Comparison of ENCODE assay signal across 17 mouse cellular contexts in the genomic region with DNA sequence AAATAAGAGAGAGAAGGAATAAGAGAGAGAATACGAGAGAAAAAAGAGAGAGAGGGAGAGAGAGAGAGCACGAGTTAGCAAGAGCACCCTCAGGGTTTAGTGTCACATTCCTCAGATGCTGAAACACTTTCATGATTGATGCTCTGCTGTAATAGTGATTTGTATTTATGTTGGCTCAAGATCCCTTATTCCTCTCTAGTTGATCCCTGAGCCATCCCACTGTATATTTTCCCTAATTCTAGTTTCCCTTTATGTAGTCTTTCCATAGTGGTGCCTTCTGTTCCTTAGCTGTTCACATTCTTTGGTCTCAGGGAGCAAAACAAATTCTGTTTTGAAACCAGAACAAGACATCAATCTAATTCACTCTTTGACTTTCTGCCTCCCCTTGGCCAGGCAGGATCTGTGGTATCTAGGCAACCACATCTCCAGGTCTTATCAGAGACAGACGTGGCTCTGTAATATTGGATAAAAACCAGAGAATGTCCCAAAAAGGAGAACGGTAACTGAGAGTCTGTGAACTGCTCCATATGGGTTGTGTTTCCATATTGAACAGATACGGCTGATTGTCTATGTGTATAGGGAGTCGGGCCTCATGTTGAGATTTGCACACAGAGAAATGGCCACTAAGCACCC.
A peak's percentile ranks its signal among the peaks of the same experiment; 100 is the strongest.
DNase-seq lines count a peak whose midpoint lies in the region; ATAC-seq and TF ChIP-seq lines count a peak whose summit lies in the region.
"Had no signal": no experiment of that assay in that cellular context is flagged by ENCODE, and none has a peak within 500 bp of the region (broad histone marks: within the 10 kb centered on the region; RNA-seq: fewer than 3 reads in every experiment).

No protein-coding gene starts in this region.

- no peak overlapping the region for H3K4me3 ChIP-seq in forebrain, embryonic 15.5 days
- H3K4me3 ChIP-seq in forebrain, embryonic 12.5 days (replicated peaks) = no peak overlapping the region
- no peak overlapping the region for H3K4me3 ChIP-seq in kidney, postnatal 0 days (replicated peaks; ENCODE audit: low read depth, low read length)
- H3K4me3 ChIP-seq in forebrain, embryonic 16.5 days (replicated peaks; ENCODE audit: low read length) = no peak overlapping the region
- H3K4me3 ChIP-seq: heart, embryonic 12.5 days; limb, embryonic 15.5 days; megakaryocyte, embryonic 14.5 days had no signal

- H3K36me3 ChIP-seq in forebrain, embryonic 15.5 days = no peaks in the 10 kb centered on the region
- no peaks in the 10 kb centered on the region for H3K36me3 ChIP-seq in forebrain, embryonic 12.5 days (replicated peaks)
- H3K36me3 ChIP-seq in kidney, postnatal 0 days (ENCODE audit: insufficient read depth, low read length) = no peaks in the 10 kb centered on the region
- H3K36me3 ChIP-seq in forebrain, embryonic 16.5 days (ENCODE audit: control insufficient read depth, insufficient read depth) = no peaks in the 10 kb centered on the region
- H3K36me3 ChIP-seq: heart, embryonic 12.5 days; limb, embryonic 15.5 days had no signal

- WGBS in forebrain, embryonic 15.5 days = 63% methylated on average over 6 of the region's 6 CpGs
- 76% methylated on average over 6 of the region's 6 CpGs for WGBS in forebrain, embryonic 12.5 days
- 48% methylated on average over 6 of the region's 6 CpGs for WGBS in kidney, postnatal 0 days
- WGBS in forebrain, embryonic 16.5 days = 56% methylated on average over 6 of the region's 6 CpGs

- H3K27ac ChIP-seq in forebrain, embryonic 15.5 days (replicated peaks) = 0 out of 2 replicates have a peak overlapping the region, but pooled peaks have one; percentile 6
- H3K27ac ChIP-seq in forebrain, embryonic 12.5 days = no peak overlapping the region
- H3K27ac ChIP-seq in kidney, postnatal 0 days = no peak overlapping the region
- H3K27ac ChIP-seq in forebrain, embryonic 16.5 days (ENCODE audit: low read length) = no peak overlapping the region
- H3K27ac ChIP-seq: limb, embryonic 15.5 days had no signal

- peak; percentile 41; the same call in 1 of the 2 replicates for ATAC-seq in forebrain, embryonic 15.5 days (replicated peaks)
- ATAC-seq in forebrain, embryonic 12.5 days (ENCODE audit: low FRiP score) = no peak
- no peak for ATAC-seq in kidney, postnatal 0 days (replicated peaks; ENCODE audit: low FRiP score, low read depth)
- ATAC-seq in forebrain, embryonic 16.5 days = peak; percentile 61

- no peak for TF ChIP-seq POLR2A in brain, embryonic 14.5 days (IDR thresholded peaks at IDR 0.05; ENCODE audit: borderline replicate concordance, extremely low read depth, insufficient read depth, insufficient read length, poor library complexity, severe bottlenecking)

- H3K27me3 ChIP-seq in forebrain, embryonic 15.5 days = no peaks in the 10 kb centered on the region
- no peaks in the 10 kb centered on the region for H3K27me3 ChIP-seq in forebrain, embryonic 12.5 days
- H3K27me3 ChIP-seq in kidney, postnatal 0 days (ENCODE audit: insufficient read depth, low read length) = no peaks in the 10 kb centered on the region
- H3K27me3 ChIP-seq in forebrain, embryonic 16.5 days (replicated peaks; ENCODE audit: control insufficient read depth, insufficient read depth, low read length) = no peaks in the 10 kb centered on the region
- H3K27me3 ChIP-seq: heart, embryonic 12.5 days; limb, embryonic 15.5 days; megakaryocyte, embryonic 14.5 days had no signal

- no peaks in the 10 kb centered on the region for H3K9me3 ChIP-seq in forebrain, embryonic 15.5 days
- H3K9me3 ChIP-seq in forebrain, embryonic 12.5 days = no peaks in the 10 kb centered on the region
- no peaks in the 10 kb centered on the region; the same call in 1 of the 2 replicates for H3K9me3 ChIP-seq in kidney, postnatal 0 days (replicated peaks; ENCODE audit: low read length)
- H3K9me3 ChIP-seq in forebrain, embryonic 16.5 days (ENCODE audit: control insufficient read depth, low read length) = 0 out of 2 replicates have a peak, but pooled peaks cover 5% of the 10 kb centered on the region
- H3K9me3 ChIP-seq: heart, embryonic 12.5 days; limb, embryonic 15.5 days had no signal

- H3K4me1 ChIP-seq in forebrain, embryonic 15.5 days = no peaks in the 10 kb centered on the region
- no peaks in the 10 kb centered on the region for H3K4me1 ChIP-seq in forebrain, embryonic 12.5 days
- H3K4me1 ChIP-seq in kidney, postnatal 0 days (replicated peaks; ENCODE audit: insufficient read depth, low read length) = no peaks in the 10 kb centered on the region
- H3K4me1 ChIP-seq in forebrain, embryonic 16.5 days (replicated peaks; ENCODE audit: control insufficient read depth, insufficient read depth, low read length) = 0 out of 2 replicates have a peak, but pooled peaks cover 4% of the 10 kb centered on the region
- H3K4me1 ChIP-seq: heart, embryonic 12.5 days; limb, embryonic 15.5 days; megakaryocyte, embryonic 14.5 days had no signal

- no peak overlapping the region for H3K9ac ChIP-seq in forebrain, embryonic 15.5 days (replicated peaks)
- H3K9ac ChIP-seq in forebrain, embryonic 12.5 days = no peak overlapping the region
- H3K9ac ChIP-seq in kidney, postnatal 0 days (ENCODE audit: low read depth, low read length) = no peak overlapping the region
- H3K9ac ChIP-seq in forebrain, embryonic 16.5 days (replicated peaks; ENCODE audit: low read depth, low read length) = no peak overlapping the region
- H3K9ac ChIP-seq: heart, embryonic 12.5 days; limb, embryonic 15.5 days had no signal

- peak; percentile 55 for DNase-seq in kidney, postnatal 0 days (ENCODE audit: low spot score)
- no peak for DNase-seq in kidney, postnatal 36 days
- DNase-seq in brain, embryonic 14.5 days (ENCODE audit: low read depth) = peak; percentile 60
- DNase-seq in retina, postnatal 1 day = no peak
- DNase-seq: cerebellum, adult 9-11 months; gastrocnemius, postnatal 10 days; heart, adult 11 months; heart, postnatal 14 days; kidney, adult 8-10 months; lung, postnatal 14 days; right cerebral cortex, postnatal 4 days had no signal

- H3K4me2 ChIP-seq in forebrain, embryonic 15.5 days (replicated peaks) = no peak overlapping the region
- no peak overlapping the region for H3K4me2 ChIP-seq in forebrain, embryonic 12.5 days
- no peak overlapping the region for H3K4me2 ChIP-seq in kidney, postnatal 0 days (ENCODE audit: low read length)
- H3K4me2 ChIP-seq in forebrain, embryonic 16.5 days (ENCODE audit: low read length) = no peak overlapping the region
- H3K4me2 ChIP-seq: heart, embryonic 12.5 days; limb, embryonic 15.5 days had no signal

- TF ChIP-seq CTCF in kidney, postnatal 0 days (IDR thresholded peaks at IDR 0.05; ENCODE audit: low read depth) = no peak
- TF ChIP-seq CTCF in brain, embryonic 14.5 days (IDR thresholded peaks at IDR 0.05; ENCODE audit: borderline replicate concordance, extremely low read depth, insufficient read depth, insufficient read length) = no peak

Comparison
In these comparisons a context has a peak if more than half of its experiments do, and no peak if none do; other contexts are left out.
1. ATAC-seq: peak in forebrain, embryonic 15.5 days (single experiment) and forebrain, embryonic 16.5 days (single experiment); none in forebrain, embryonic 12.5 days (single experiment) and kidney, postnatal 0 days (single experiment).
2. DNase-seq: peak in kidney, postnatal 0 days (single experiment) and brain, embryonic 14.5 days (single experiment); none in kidney, postnatal 36 days (0 of 2) and retina, postnatal 1 day (single experiment).